Mouse (Mus musculus) ES-E14 (cell line): ENCODE measurements at regions not wholly inside any gene's neighbourhood (a gene's known extent, or its start where the extent isn't known, plus 50 kb on each side); places are given as distances from the start of the nearest gene placed in this dataset.

Experiments used
- DNase-seq: peaks from one replicate; pipeline ENCODE4 v3.0.0-alpha.2; 2013; ENCODE audit warnings: low read depth, low spot score
- H3K27ac ChIP-seq: 2 replicates; pipeline ENCODE4 v1.5.1; 2012; ENCODE audit warnings: low read depth, mild to moderate bottlenecking, low read length, moderate library complexity, mixed read lengths; ENCODE audit not compliant: poor library complexity, insufficient read depth, severe bottlenecking
- H3K36me3 ChIP-seq: 2 replicates; pipeline ENCODE4 v1.6.1; 2012; ENCODE audit warnings: mild to moderate bottlenecking, low read length, moderate library complexity, mixed read lengths; ENCODE audit not compliant: control insufficient read depth, poor library complexity, insufficient read depth, severe bottlenecking
- H3K4me1 ChIP-seq, 2 experiments: fragments of 150-350 bp in 1 of 2; sonication (generic) in 1 of 2; 2 replicates each; pipeline ENCODE4 v1.6.1; 2012; ENCODE audit warnings: low read length in 2 of 2, mild to moderate bottlenecking in 1 of 2, mixed read lengths in 1 of 2; ENCODE audit not compliant: control insufficient read depth in 2 of 2, insufficient read depth in 2 of 2, poor library complexity in 1 of 2
- H3K4me3 ChIP-seq, 2 experiments: fragments of 150-350 bp in 1 of 2; sonication (generic) in 1 of 2; 2 replicates each; pipeline ENCODE4 v1.5.1; 2012; ENCODE audit warnings: low read length in 2 of 2, low read depth in 1 of 2, mild to moderate bottlenecking in 1 of 2, mixed read lengths in 1 of 2; ENCODE audit not compliant: insufficient read depth in 1 of 2, poor library complexity in 1 of 2, severe bottlenecking in 1 of 2
- H3K9ac ChIP-seq: 2 replicates; pipeline ENCODE4 v1.6.1; 2012; ENCODE audit warnings: low read depth, mild to moderate bottlenecking, low read length, mixed read lengths; ENCODE audit not compliant: poor library complexity, insufficient read depth, severe bottlenecking
- H3K9me3 ChIP-seq: fragments of 150-350 bp; sonication (generic); 2 replicates; pipeline ENCODE4 v1.6.1; 2012; ENCODE audit warnings: low read depth, mild to moderate bottlenecking, low read length; ENCODE audit not compliant: control insufficient read depth, insufficient read depth
- CHD2 ChIP-seq: IDR thresholded peaks from 2 replicates; pipeline ENCODE4 v1.6.1; 2014; ENCODE audit warnings: mild to moderate bottlenecking, low read depth, low read length, inconsistent platforms
- HCFC1 ChIP-seq: IDR thresholded peaks from 2 replicates; pipeline ENCODE4 v1.6.1; 2012; ENCODE audit warnings: low read length, inconsistent platforms, borderline replicate concordance; ENCODE audit not compliant: insufficient read depth
- MAFK ChIP-seq: IDR thresholded peaks from 2 replicates; pipeline ENCODE4 v1.6.1; 2014; ENCODE audit warnings: mild to moderate bottlenecking, low read depth, low read length, inconsistent platforms; ENCODE audit not compliant: insufficient read depth
- ZC3H11A ChIP-seq: IDR thresholded peaks from 2 replicates; pipeline ENCODE4 v1.6.1; 2012; ENCODE audit warnings: low read depth, mild to moderate bottlenecking, inconsistent platforms, low read length, borderline replicate concordance
- ZNF384 ChIP-seq: IDR thresholded peaks from 2 replicates; pipeline ENCODE4 v1.6.1; 2012; ENCODE audit warnings: low read depth, low read length, inconsistent platforms
- in situ Hi-C, 2 experiments: fragments of 600-800 bp; cut with MboI; formaldehyde crosslinking; loops; one replicate each; pipeline ENCODE4 v1.15.1; 2025; ENCODE audit warnings: low sequenced_read_pairs in 2 of 2, inconsistent platforms in 1 of 2; ENCODE audit not compliant: unreplicated experiment in 2 of 2

- Histone ChIP-seq H3K4me1 (no peaks in the 10 kb centered on the region; a peak in 1 of 4 replicates), H3K4me3 (no peak overlapping the region), H3K9ac (no peak overlapping the region), H3K36me3 (no peaks in the 10 kb centered on the region), H3K9me3 (no peaks in the 10 kb centered on the region), H3K27ac (no peak overlapping the region)
- TF ChIP-seq HCFC1: no peak
- TF ChIP-seq ZNF384: no peak
- no peak for TF ChIP-seq ZC3H11A
- TF ChIP-seq CHD2: no peak
- TF ChIP-seq MAFK: no peak
- DNase-seq: no peak
- in situ Hi-C loops: no loop called here
These were observed 174.7 kb downstream of the Tmx1 start for GRCm38 (mm10) chr12:70627638-70628037.

- DNase-seq: no peak
- Histone ChIP-seq H3K9me3 (no peaks in the 10 kb centered on the region), H3K36me3 (no peaks in the 10 kb centered on the region), H3K4me3 (no peak overlapping the region), H3K9ac (no peak overlapping the region), H3K4me1 (no peaks in the 10 kb centered on the region; a peak in 1 of 4 replicates), H3K27ac (no peak overlapping the region)
- TF ChIP-seq ZC3H11A (no peak), HCFC1 (no peak), ZNF384 (no peak), CHD2 (no peak), MAFK (no peak)
- in situ Hi-C loops: no loop called here
These were observed 175.8 kb downstream of the Tmx1 start for GRCm38 (mm10) chr12:70628384-70629365.

GRCm38 (mm10) chr12:70629371-70629770, 176.5 kb downstream of the Tmx1 start:
- H3K4me1 ChIP-seq: no peaks in the 10 kb centered on the region; a peak in 1 of 4 replicates
- H3K9ac ChIP-seq: no peak overlapping the region
- no peaks in the 10 kb centered on the region for H3K36me3 ChIP-seq
- in situ Hi-C loops: no loop called here
- H3K27ac ChIP-seq: no peak overlapping the region
- DNase-seq: no peak
- TF ChIP-seq CHD2 (no peak), ZNF384 (no peak), MAFK (no peak), HCFC1 (no peak), ZC3H11A (no peak)
- H3K9me3 ChIP-seq: no peaks in the 10 kb centered on the region
- no peak overlapping the region for H3K4me3 ChIP-seq

- H3K4me3 ChIP-seq: no peak overlapping the region
- no peak for DNase-seq
- H3K27ac ChIP-seq: no peak overlapping the region
- H3K36me3 ChIP-seq: no peaks in the 10 kb centered on the region
- no peaks in the 10 kb centered on the region for H3K9me3 ChIP-seq
- no peaks in the 10 kb centered on the region; a peak in 1 of 4 replicates for H3K4me1 ChIP-seq
- in situ Hi-C loops: no loop called here
- H3K9ac ChIP-seq: no peak overlapping the region
- TF ChIP-seq HCFC1: no peak
- TF ChIP-seq ZNF384: no peak
- no peak for TF ChIP-seq MAFK
- no peak for TF ChIP-seq ZC3H11A
- no peak for TF ChIP-seq CHD2
These were observed 178.4 kb downstream of the Tmx1 start for GRCm38 (mm10) chr12:70631281-70631680.
